Mouse (Mus musculus) left cerebral cortex, postnatal 4 days (tissue): ENCODE data around the gene Prim2. TPM values are rescaled to one million over a fixed set of nuclear protein-coding genes. Genes with fewer than 3 reads are reported as not detected.

Experiments used
- DNase-seq: peaks from one replicate; pipeline ENCODE4 v3.0.0-alpha.2; 2022
- intact Hi-C: fragments of 180-260 bp; cut with DNase I; formaldehyde crosslinking; loops from one replicate; pipeline ENCODE4 v1.15.1; 2025
- total RNA-seq, 2 experiments: library from RNA; stranded (reverse); gene quantifications; 2 replicates each; pipeline ENCODE4 v1.2.3; 2021

Prim2 gene
- 10 to 100 TPM; 14.5 to 15.9 TPM for total RNA-seq

DNA sequence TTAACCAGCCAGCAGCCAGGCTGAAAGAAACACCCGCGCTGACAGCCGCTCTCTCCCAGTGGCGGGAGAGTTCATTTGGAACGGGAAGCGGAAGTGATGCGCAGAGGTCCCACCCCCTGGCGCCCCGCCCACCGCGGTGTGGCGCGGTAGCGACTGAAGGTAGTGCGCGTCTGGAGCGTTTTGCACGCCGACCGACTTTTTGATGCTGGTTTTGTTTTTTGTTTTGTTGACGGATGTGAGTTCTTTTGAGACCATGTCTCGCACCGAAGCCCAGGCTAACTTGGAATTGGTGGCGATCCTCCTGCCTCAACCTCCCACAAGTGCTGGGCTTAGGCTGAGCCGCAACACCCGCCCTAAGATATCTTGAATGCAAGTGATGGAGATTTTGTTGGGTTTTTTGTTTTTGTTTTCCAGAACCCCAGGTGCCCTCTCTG lies at the start of gene Prim2:
Gene Prim2, minus strand, starts transcription at position 88 of the 434 bp plus-strand sequence.
- intact Hi-C loops, result loop anchor here (5.0 kb wide), 3 partner anchors 53 to 298 kb away; no protein-coding TSS in a partner anchor
- peak; percentile 91 for DNase-seq

GRCm38 (mm10) chr1:33717636-33718035 lies 48.0 kb upstream of the Prim2 start:
- intact Hi-C loops, result no loop called here

DNA sequence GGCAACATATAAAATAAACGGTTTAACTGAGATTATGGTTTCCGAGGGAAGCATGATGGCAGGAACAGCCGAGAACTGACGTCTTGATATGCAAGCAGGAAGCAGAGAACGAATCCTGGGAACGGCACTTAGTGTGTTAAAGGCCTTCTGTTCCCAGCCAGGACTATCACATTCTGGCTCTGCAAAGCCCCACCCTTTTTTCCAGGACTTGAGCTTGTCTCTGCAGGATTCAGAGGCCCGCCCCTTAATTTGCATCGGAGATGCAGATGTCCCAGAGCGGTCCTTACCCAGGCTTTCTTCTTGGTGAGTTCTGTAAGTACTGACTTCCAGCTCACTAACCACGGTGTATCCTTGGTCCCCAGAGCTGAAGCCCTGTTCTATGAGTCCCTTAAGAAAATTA lies 45.2 kb upstream of the Prim2 start:
- DNase-seq, result no peak
- intact Hi-C loops, result no loop called here

More at GRCm38 (mm10) chr1:33717636-33718035, 48.0 kb upstream of the Prim2 start:
- no peak for DNase-seq

DNA sequence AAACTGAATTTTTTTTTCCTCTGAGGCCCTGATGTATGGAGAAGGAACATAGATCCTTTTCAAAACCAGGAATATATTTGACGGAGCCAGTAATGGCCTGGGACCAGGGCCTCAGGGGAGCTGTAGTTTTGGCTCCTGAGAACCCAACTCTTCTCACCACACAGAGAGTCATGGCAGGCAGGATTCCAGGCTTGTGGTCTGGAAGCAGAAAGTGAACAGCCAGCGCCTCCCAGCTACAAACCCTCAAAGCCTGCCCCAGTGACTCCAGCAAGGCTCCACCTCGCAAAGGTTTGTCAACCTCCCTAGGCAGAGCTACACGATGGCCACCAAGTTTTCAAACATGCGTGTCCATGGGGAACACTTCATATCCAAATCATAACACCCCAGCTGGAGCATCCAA lies 42.4 kb upstream of the Prim2 start:
- DNase-seq, result no peak
- intact Hi-C loops, result no loop called here

- DNase-seq, result no peak
- intact Hi-C loops, result no loop called here
Observed at GRCm38 (mm10) chr1:33709615-33710014, 40.0 kb upstream of the Prim2 start.

DNA sequence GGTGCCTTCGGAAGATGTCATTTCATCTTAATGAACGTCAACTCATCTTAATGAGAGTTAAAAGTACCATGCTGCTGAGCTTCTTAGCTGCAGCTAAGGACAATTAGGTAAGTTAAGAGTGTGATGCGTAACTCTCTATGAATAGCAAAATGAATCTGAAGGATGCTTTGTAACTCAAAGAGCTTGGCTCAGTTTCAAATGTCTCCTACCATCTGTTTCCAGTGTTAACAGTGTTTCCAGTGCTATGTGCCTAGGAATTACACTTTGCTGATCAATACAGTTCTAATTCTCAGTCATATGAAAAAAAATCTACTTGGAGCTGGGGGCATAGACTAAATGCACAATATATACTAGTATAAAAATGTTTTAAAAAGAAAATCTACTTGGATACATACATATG lies 31.6 kb upstream of the Prim2 start:
- intact Hi-C loops, result no loop called here
- DNase-seq, result no peak

DNA sequence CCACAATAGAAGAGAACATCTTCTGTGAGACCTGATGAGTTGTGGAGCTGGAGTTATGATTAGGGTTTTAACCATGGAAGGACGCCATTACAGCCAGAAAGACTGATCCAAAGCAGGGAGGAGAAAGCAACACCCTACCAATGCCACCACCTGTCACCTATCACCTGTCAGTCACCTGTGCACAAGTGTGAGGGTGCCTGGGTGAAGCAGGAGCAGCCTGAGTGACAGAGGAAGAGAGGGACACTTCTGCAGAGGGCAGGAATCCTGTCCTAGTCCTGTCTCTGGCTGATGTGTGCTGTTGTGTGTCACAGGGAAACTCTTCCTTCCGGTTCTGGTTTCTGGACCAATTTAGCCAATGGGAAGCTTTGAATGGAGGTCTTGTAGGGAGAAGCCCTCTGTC lies 26.4 kb upstream of the Prim2 start:
- intact Hi-C loops, result no loop called here
- DNase-seq, result no peak

GRCm38 (mm10) chr1:33693893-33694292 lies 24.3 kb upstream of the Prim2 start:
- intact Hi-C loops, result no loop called here
- no peak for DNase-seq

DNA sequence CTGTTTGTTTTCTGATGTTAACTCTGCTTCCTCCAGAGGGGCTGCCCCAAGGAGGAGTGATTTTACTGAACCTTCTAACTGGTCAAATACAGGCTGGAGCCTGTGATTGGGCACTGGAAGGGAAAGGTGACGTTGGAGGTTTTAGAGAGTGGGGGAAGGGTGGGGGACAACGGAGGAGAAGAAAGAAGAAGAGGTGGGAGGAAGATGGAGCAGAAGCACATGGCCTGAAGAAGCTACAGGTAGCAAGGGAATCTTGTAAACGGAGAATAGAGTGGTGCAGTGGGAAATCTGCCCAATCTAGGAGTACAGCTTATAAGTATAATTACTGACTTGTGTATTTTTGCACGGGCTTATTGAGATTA lies 20.5 kb upstream of the Prim2 start:
- no peak for DNase-seq
- intact Hi-C loops, result no loop called here

DNA sequence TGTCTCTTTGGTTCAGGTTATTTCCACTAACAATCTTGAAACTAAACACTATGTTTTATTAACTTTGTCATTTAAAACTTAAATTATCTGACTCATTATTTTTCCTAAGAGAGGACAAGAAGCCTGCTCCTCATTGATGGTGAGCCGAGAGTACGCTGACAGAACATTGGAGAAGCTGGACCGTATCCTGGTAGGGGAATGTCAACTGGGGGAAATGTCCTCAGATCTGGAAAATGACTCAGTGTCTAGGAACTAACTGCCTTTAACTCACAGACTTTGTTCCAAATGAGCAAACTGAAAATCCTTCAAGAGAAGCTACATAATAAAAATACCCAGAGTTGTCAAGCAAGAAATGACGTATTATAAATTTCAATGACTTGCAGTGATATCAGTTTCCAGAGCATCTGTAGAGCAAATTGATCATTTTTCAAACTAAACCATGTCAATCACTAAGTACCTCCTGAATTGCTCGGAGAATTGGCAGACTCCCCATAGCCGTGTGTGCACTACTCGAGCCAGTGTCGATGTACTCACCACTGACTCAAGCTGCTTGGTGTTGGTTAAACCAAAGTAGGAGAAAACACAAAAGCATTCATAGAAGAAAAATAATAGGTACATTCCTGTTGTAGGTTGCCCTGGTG lies 20.0 kb upstream of the Prim2 start:
- DNase-seq, result no peak
- intact Hi-C loops, result no loop called here

DNA sequence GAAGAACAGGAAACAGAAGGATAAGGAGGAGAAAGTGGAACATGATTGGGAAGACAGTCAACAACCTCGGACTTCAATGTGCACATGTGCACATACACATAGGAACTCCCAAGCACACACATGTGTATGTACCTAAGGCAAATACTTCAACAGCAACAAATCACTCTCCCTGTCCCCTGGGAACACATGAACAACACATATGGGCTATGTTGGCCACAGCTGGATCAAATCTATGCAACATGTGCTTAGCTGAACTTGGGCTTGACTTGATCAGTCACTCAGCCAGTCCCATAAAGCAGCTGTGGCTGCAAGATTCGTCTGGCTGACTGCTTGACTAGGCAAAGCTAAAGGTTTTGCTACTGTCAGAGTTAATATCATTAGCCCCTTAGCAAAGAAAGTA lies 19.2 kb upstream of the Prim2 start:
- DNase-seq, result no peak

GRCm38 (mm10) chr1:33684459-33684858 lies 14.9 kb upstream of the Prim2 start:
- intact Hi-C loops, result no loop called here
- no peak for DNase-seq

More for the DNA sequence above, 19.2 kb upstream of the Prim2 start:
- intact Hi-C loops, result no loop called here

- intact Hi-C loops, result no loop called here
- DNase-seq, result no peak
Observed at GRCm38 (mm10) chr1:33680890-33681289, 11.3 kb upstream of the Prim2 start.

DNA sequence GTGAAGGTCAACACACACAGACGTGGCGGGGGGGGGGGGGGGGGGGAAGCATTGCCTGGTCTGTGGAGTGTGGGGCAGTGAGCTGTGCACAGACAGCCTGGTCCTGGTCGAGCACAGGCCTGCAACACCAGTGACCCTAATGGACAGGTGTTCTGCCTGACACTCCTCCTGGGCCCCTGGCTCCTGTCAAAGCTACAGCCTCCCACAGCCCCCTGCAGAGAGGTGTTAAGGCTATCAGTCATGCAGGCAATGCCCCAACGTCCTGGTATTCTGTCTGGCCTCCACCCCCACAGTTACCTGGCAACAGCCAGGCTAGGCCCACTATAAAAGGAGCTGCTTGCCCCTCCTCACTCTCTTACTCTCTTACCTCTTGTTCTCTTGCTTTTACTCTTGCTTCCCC lies 10.8 kb upstream of the Prim2 start:
- intact Hi-C loops, result no loop called here
- no peak for DNase-seq

DNA sequence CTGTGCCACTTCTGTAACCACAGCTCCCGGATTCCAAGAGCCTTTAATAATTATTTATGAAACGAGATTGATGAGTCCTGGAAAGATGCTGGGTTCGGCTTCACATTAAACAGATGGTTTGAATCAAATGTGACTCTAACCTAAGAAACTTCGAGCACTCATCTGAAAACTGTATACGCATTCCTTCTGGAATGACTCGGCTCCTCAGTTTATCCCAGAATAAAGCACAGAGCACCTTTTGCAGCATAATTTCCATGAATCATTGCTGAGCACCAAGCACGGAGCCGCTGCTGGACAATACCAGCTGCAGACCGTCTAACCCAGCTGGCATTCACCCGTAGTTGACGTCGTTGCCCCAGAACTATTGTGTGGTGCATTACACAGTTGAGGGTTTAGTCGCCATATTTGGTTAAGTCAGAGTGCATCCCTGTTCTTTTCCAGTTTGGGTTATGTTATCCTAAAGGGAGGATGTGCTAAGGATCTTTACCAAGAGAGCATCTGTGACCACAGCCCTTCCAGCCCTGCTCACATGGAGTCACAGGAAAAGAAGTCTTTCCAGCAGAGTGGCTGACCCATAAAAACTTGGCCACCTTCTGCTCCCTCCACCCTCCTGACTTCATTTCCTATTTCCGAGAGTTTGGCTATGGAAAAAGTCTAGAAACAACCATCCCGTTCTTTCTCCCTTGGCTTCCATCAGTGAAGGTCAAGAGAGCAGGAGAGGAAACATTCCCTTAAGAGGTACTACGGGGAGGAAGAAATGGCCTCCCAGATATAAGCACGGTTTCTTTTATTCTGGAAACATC lies 3.8 kb upstream of the Prim2 start:
- no peak for DNase-seq
- intact Hi-C loops, result loop anchor here (5.0 kb wide), 2 partner anchors 49 to 64 kb away; no protein-coding TSS in a partner anchor

GRCm38 (mm10) chr1:33672514-33672913 lies 2.9 kb upstream of the Prim2 start:
- intact Hi-C loops, result loop anchor here (5.0 kb wide), 2 partner anchors 50 to 65 kb away; no protein-coding TSS in a partner anchor
- peak; percentile 61 for DNase-seq

DNA sequence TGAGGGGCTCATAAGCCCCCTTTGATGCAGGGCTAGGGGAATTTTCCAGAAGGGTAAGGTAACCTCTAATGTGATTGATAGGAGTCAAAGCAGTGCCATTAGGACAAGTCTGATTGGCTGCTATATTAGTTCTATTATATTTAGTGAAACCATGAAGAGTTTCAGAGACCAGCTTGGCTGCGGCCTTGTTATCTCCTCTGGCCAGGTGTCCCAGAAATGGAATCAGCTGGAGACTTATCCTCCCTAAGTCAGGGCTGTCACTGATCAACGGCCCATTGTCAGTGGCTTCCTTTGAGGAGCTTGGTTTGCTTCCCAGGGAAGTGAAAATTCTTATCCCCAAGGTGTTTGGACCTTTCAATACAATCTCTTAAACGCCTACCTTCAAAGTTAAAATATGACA lies 2.5 kb upstream of the Prim2 start:
- intact Hi-C loops, result loop anchor here (5.0 kb wide), 2 partner anchors 50 to 65 kb away; no protein-coding TSS in a partner anchor
- no peak for DNase-seq

GRCm38 (mm10) chr1:33671441-33671840 lies 1.8 kb upstream of the Prim2 start:
- DNase-seq, result no peak
- intact Hi-C loops, result loop anchor here (5.0 kb wide), 2 partner anchors 51 to 66 kb away; no protein-coding TSS in a partner anchor

DNA sequence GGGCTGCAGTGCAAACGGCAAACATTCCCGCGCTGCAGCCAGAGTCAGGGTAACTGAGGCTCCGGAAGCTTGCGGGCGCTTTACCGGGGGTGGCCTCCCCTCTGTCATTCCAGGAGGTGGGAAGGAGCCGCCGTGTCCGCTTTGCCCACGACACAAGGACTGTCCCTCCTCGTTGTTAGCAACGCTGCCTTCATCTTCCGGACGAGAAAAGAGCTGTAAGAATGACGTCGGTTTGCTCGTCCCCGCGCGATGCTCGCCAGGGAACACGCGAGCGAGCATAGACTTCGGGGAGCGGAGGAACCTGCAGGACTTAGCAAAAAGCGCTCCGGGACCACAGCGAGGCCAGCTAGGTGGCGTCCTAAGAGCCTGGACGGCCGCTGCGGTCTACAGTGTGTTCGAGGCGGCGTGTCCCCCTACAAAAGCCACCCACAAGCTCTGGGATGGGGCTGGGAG lies 595 bp upstream of the Prim2 start:
- intact Hi-C loops, result loop anchor here (5.0 kb wide), 2 partner anchors 52 to 67 kb away; no protein-coding TSS in a partner anchor

GRCm38 (mm10) chr1:33663605-33664117 lies 5.9 kb downstream of the Prim2 start:
- DNase-seq, result no peak
- intact Hi-C loops, result no loop called here

More for the DNA sequence above, 595 bp upstream of the Prim2 start:
- peak; percentile 52 for DNase-seq

GRCm38 (mm10) chr1:33663163-33663562 lies 6.4 kb downstream of the Prim2 start:
- DNase-seq, result no peak
- intact Hi-C loops, result no loop called here
